Mouse (Mus musculus): ENCODE measurements at regions not wholly inside any gene's neighbourhood (a gene's known extent, or its start where the extent isn't known, plus 50 kb on each side); places are given as distances from the start of the nearest gene placed in this dataset.

DNA sequence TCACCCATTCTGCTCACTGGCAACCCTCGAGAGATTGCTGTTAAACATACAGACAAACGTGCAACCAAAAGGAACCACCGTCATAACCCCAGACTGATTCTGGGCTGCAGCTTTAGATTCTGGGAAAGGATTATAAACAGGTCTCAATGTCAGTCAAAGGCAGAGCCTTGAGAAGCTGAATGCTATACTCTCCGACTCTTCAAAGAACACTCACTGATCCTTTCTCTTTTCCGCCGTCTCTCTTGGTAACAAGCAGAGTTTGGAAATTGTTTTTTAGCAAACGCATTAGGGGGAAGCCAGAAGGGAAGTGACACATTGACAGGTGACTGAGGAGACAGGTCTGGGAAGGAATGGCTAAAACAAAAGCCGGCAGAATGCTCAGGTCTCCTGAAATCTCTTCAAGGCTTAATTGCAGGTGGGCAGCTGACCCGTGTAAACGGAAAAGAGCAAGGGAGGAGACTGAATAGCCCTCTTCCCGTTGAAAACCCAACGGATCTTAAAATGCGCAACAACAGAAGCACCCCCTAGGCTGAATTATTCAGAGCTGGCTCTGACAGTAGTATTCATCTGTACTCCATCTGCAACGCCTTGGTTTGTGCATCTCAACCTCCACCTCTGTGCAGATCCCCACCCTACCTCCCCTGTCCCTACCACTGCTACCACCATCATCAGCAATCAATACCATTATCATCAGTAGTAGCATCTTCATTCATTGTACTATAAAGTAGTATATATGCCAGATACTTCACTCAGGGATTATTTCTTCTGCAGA, 219.6 kb downstream of the Tmem38b start:
- no peak for TF ChIP-seq CTCF (IDR thresholded peaks at IDR 0.05)
- no peak for TF ChIP-seq EP300 (IDR thresholded peaks at IDR 0.05)

Measured in lung, postnatal 0 days (tissue).